Mouse (Mus musculus): ENCODE results near the gene Gucy1b1. TPM values are rescaled to one million over a fixed set of nuclear protein-coding genes. Genes with fewer than 3 reads are reported as not detected.
A peak's percentile ranks its signal among the peaks of the same experiment; 100 is the strongest.

The Gucy1b1 gene
- polyA plus RNA-seq, 1 experiment from 2014 or later: 10.7 TPM

GRCm38 (mm10) chr3:82047100-82047753 is 27.3 kb downstream of the Gucy1b1 start:
- Histone ChIP-seq H3K9me3 (ENCODE audit: control insufficient read depth, low read length) (no peaks in the 10 kb centered on the region), H3K4me3 (ENCODE audit: low read depth, low read length) (no peak overlapping the region), H3K27me3 (ENCODE audit: control insufficient read depth, insufficient read depth, low read length) (no peaks in the 10 kb centered on the region), H3K27ac (ENCODE audit: low read depth, low read length) (no peak overlapping the region), H3K36me3 (ENCODE audit: control insufficient read depth, insufficient read depth, low read length) (no peaks in the 10 kb centered on the region), H3K4me1 (replicated peaks; ENCODE audit: control insufficient read depth, insufficient read depth, low read length) (no peaks in the 10 kb centered on the region), H3K4me2 (replicated peaks; ENCODE audit: low read depth, low read length) (no peak overlapping the region), H3K9ac (ENCODE audit: low read depth, low read length) (no peak overlapping the region)
- ATAC-seq (ENCODE audit: low FRiP score) (peak; percentile 77), DNase-seq (ENCODE audit: low spot score) (peak; percentile 58)
- WGBS: 32% methylated on average over 8 of the region's 8 CpGs

DNA sequence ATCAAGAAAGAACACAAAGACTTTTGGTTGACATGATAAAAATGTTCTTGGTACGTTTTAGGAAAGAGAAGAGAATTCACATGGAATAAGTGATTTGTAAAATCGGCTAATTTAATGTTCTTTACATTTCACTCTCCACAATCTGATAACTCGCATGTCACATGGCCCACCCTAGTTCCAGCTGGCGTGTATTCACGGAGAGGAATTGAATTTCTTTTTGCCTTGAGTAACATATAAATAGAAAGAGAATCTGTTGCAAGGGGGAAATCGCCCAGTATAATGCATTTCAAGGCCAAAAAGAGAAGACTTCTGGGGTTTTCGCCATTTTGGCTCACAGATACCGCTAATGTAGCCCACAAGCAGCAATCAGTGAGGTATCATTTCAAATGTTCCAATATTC is 28.4 kb downstream of the Gucy1b1 start:
- Histone ChIP-seq H3K9me3 (ENCODE audit: control insufficient read depth, low read length) (no peaks in the 10 kb centered on the region), H3K9ac (ENCODE audit: low read depth, low read length) (no peak overlapping the region), H3K36me3 (ENCODE audit: control insufficient read depth, insufficient read depth, low read length) (no peaks in the 10 kb centered on the region), H3K4me2 (replicated peaks; ENCODE audit: low read depth, low read length) (no peak overlapping the region), H3K4me1 (replicated peaks; ENCODE audit: control insufficient read depth, insufficient read depth, low read length) (no peaks in the 10 kb centered on the region), H3K27ac (ENCODE audit: low read depth, low read length) (no peak overlapping the region), H3K4me3 (ENCODE audit: low read depth, low read length) (no peak overlapping the region), H3K27me3 (ENCODE audit: control insufficient read depth, insufficient read depth, low read length) (no peaks in the 10 kb centered on the region)
- WGBS: 92% methylated on average over 8 of the region's 8 CpGs
- ATAC-seq (ENCODE audit: low FRiP score): no peak
- DNase-seq (ENCODE audit: low spot score): no peak

- H3K9me3 ChIP-seq (ENCODE audit: control insufficient read depth, low read length): no peaks in the 10 kb centered on the region
- H3K4me1 ChIP-seq (replicated peaks; ENCODE audit: control insufficient read depth, insufficient read depth, low read length): no peaks in the 10 kb centered on the region
- 88% methylated on average over 5 of the region's 5 CpGs for WGBS
- no peaks in the 10 kb centered on the region for H3K36me3 ChIP-seq (ENCODE audit: control insufficient read depth, insufficient read depth, low read length)
- no peak overlapping the region for H3K4me2 ChIP-seq (replicated peaks; ENCODE audit: low read depth, low read length)
- H3K4me3 ChIP-seq (ENCODE audit: low read depth, low read length): no peak overlapping the region
- DNase-seq (ENCODE audit: low spot score): no peak
- no peak overlapping the region for H3K27ac ChIP-seq (ENCODE audit: low read depth, low read length)
- H3K9ac ChIP-seq (ENCODE audit: low read depth, low read length): no peak overlapping the region
- no peaks in the 10 kb centered on the region for H3K27me3 ChIP-seq (ENCODE audit: control insufficient read depth, insufficient read depth, low read length)
- ATAC-seq (ENCODE audit: low FRiP score): no peak
Measured at GRCm38 (mm10) chr3:82044902-82045301, 29.6 kb downstream of the Gucy1b1 start.

DNA sequence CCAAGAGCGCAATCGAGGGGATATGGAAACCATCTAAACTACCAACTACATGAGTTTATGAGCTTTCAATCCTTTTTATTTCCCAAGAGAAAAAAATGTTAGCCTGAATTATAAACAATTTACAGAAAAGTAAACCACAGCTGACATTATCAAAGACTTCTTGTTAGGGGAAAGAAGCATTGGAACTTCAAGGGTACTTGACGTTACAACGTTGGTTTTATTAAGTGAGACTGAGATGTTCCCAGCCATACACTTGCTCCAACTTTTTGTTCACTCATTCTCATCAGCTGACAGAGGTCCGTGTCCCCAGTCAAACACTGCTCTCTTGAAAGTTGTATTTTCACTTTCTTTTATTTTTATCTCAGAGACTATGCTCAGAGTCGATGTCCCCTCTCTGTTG is 30.8 kb downstream of the Gucy1b1 start:
- no peaks in the 10 kb centered on the region for H3K9me3 ChIP-seq (ENCODE audit: control insufficient read depth, low read length)
- H3K27me3 ChIP-seq (ENCODE audit: control insufficient read depth, insufficient read depth, low read length): no peaks in the 10 kb centered on the region
- DNase-seq (ENCODE audit: low spot score) (no peak), ATAC-seq (ENCODE audit: low FRiP score) (no peak)
- H3K27ac ChIP-seq (ENCODE audit: low read depth, low read length): no peak overlapping the region
- no peak overlapping the region for H3K4me3 ChIP-seq (ENCODE audit: low read depth, low read length)
- WGBS: 87% methylated on average over 6 of the region's 6 CpGs
- H3K4me1 ChIP-seq (replicated peaks; ENCODE audit: control insufficient read depth, insufficient read depth, low read length): no peaks in the 10 kb centered on the region
- no peaks in the 10 kb centered on the region for H3K36me3 ChIP-seq (ENCODE audit: control insufficient read depth, insufficient read depth, low read length)
- no peak overlapping the region for H3K9ac ChIP-seq (ENCODE audit: low read depth, low read length)
- H3K4me2 ChIP-seq (replicated peaks; ENCODE audit: low read depth, low read length): no peak overlapping the region

- Histone ChIP-seq H3K27ac (ENCODE audit: low read depth, low read length) (no peak overlapping the region), H3K9ac (ENCODE audit: low read depth, low read length) (no peak overlapping the region), H3K9me3 (ENCODE audit: control insufficient read depth, low read length) (no peaks in the 10 kb centered on the region), H3K36me3 (ENCODE audit: control insufficient read depth, insufficient read depth, low read length) (no peaks in the 10 kb centered on the region), H3K4me3 (ENCODE audit: low read depth, low read length) (no peak overlapping the region), H3K4me1 (replicated peaks; ENCODE audit: control insufficient read depth, insufficient read depth, low read length) (no peaks in the 10 kb centered on the region), H3K27me3 (ENCODE audit: control insufficient read depth, insufficient read depth, low read length) (no peaks in the 10 kb centered on the region), H3K4me2 (replicated peaks; ENCODE audit: low read depth, low read length) (no peak overlapping the region)
- DNase-seq (ENCODE audit: low spot score) (no peak), ATAC-seq (ENCODE audit: low FRiP score) (no peak)
- WGBS: 92% methylated on average over 2 of the region's 2 CpGs
Measured at GRCm38 (mm10) chr3:82036262-82037044, 38.0 kb downstream of the Gucy1b1 start.

GRCm38 (mm10) chr3:82030008-82030748 is 44.3 kb downstream of the Gucy1b1 start:
- WGBS: 78% methylated on average over 1 of the region's 1 CpGs
- H3K4me3 ChIP-seq (ENCODE audit: low read depth, low read length): no peak overlapping the region
- H3K27me3 ChIP-seq (ENCODE audit: control insufficient read depth, insufficient read depth, low read length): no peaks in the 10 kb centered on the region
- no peak overlapping the region for H3K4me2 ChIP-seq (replicated peaks; ENCODE audit: low read depth, low read length)
- no peaks in the 10 kb centered on the region for H3K4me1 ChIP-seq (replicated peaks; ENCODE audit: control insufficient read depth, insufficient read depth, low read length)
- no peaks in the 10 kb centered on the region for H3K36me3 ChIP-seq (ENCODE audit: control insufficient read depth, insufficient read depth, low read length)
- no peak overlapping the region for H3K27ac ChIP-seq (ENCODE audit: low read depth, low read length)
- no peak for DNase-seq (ENCODE audit: low spot score)
- no peak for ATAC-seq (ENCODE audit: low FRiP score)
- H3K9ac ChIP-seq (ENCODE audit: low read depth, low read length): no peak overlapping the region
- H3K9me3 ChIP-seq (ENCODE audit: control insufficient read depth, low read length): no peaks in the 10 kb centered on the region

DNA sequence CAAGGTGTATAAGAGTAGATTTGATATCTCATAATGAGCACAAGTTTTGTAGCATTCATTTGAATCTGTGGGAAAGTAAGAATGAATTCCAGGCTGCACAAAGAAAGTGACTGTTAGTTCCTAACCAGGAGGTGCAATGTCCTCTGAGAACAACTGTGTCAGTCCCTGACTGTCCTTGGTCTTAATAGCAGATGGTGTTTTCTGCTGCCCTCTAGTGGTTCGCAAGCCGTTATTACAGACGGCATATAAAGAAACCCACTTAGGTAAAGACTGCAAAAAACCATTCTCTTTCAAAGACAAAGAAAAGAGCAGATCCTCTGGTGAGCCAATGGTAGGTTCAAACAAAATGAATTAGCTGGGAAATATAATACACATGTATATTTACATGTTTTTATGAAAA is 45.3 kb downstream of the Gucy1b1 start:
- 4% methylated on average over 3 of the region's 3 CpGs for WGBS
- Histone ChIP-seq H3K36me3 (ENCODE audit: control insufficient read depth, insufficient read depth, low read length) (no peaks in the 10 kb centered on the region), H3K9ac (ENCODE audit: low read depth, low read length) (no peak overlapping the region), H3K4me3 (ENCODE audit: low read depth, low read length) (no peak overlapping the region), H3K27me3 (ENCODE audit: control insufficient read depth, insufficient read depth, low read length) (no peaks in the 10 kb centered on the region), H3K4me2 (replicated peaks; ENCODE audit: low read depth, low read length) (no peak overlapping the region), H3K4me1 (replicated peaks; ENCODE audit: control insufficient read depth, insufficient read depth, low read length) (no peaks in the 10 kb centered on the region), H3K27ac (ENCODE audit: low read depth, low read length) (no peak overlapping the region), H3K9me3 (ENCODE audit: control insufficient read depth, low read length) (no peaks in the 10 kb centered on the region)
- ATAC-seq (ENCODE audit: low FRiP score) (peak; percentile 86), DNase-seq (ENCODE audit: low spot score) (peak; percentile 56)

- ATAC-seq (ENCODE audit: low FRiP score): no peak
- no peak overlapping the region for H3K4me3 ChIP-seq (ENCODE audit: low read depth, low read length)
- WGBS: 79% methylated on average over 1 of the region's 1 CpGs
- H3K27ac ChIP-seq (ENCODE audit: low read depth, low read length): no peak overlapping the region
- H3K36me3 ChIP-seq (ENCODE audit: control insufficient read depth, insufficient read depth, low read length): no peaks in the 10 kb centered on the region
- H3K9ac ChIP-seq (ENCODE audit: low read depth, low read length): no peak overlapping the region
- no peak for DNase-seq (ENCODE audit: low spot score)
- no peaks in the 10 kb centered on the region for H3K27me3 ChIP-seq (ENCODE audit: control insufficient read depth, insufficient read depth, low read length)
- H3K4me1 ChIP-seq (replicated peaks; ENCODE audit: control insufficient read depth, insufficient read depth, low read length): no peaks in the 10 kb centered on the region
- H3K9me3 ChIP-seq (ENCODE audit: control insufficient read depth, low read length): no peaks in the 10 kb centered on the region
- H3K4me2 ChIP-seq (replicated peaks; ENCODE audit: low read depth, low read length): no peak overlapping the region
Measured at GRCm38 (mm10) chr3:82027286-82027685, 47.2 kb downstream of the Gucy1b1 start.

Measured in hindbrain, embryonic 11.5 days (tissue).